Mouse (Mus musculus): ENCODE results near the gene Vps26a.

GRCm38 (mm10) chr10:62503836-62504628 lies 17.4 kb upstream of the Vps26a start:
- TF ChIP-seq POLR2A (IDR thresholded peaks at IDR 0.05; ENCODE audit: extremely low read depth, insufficient read depth, low read length) = no peak
- no peak for TF ChIP-seq CTCF (IDR thresholded peaks at IDR 0.05; ENCODE audit: extremely low read depth, insufficient read depth, low read length)

All from cortical plate, adult 2 months (tissue).